Mouse (Mus musculus) cerebellum, adult 9-10 months (tissue): ENCODE measurements around the gene Cdk9.

Experiments used
- DNase-seq: peaks from one replicate; pipeline ENCODE4 v3.0.0; 2022

The Cdk9 gene

GRCm38 (mm10) chr2:32704021-32704421 lies 8.9 kb downstream of the Cdk9 start, which contains the start of gene Fpgs:
Fpgs (minus strand) TSS chr2:32704145.
- no peak for DNase-seq

GRCm38 (mm10) chr2:32703046-32703445 lies 9.8 kb downstream of the Cdk9 start:
- no peak for DNase-seq

GRCm38 (mm10) chr2:32700966-32701743 lies 11.7 kb downstream of the Cdk9 start:
- DNase-seq, result no peak

- no peak for DNase-seq
Observed at GRCm38 (mm10) chr2:32699680-32700079, 13.2 kb downstream of the Cdk9 start.

- DNase-seq, result no peak
Observed at GRCm38 (mm10) chr2:32694691-32695090, 18.2 kb downstream of the Cdk9 start.

GRCm38 (mm10) chr2:32693823-32694411 lies 19.0 kb downstream of the Cdk9 start:
- peak; percentile 96 for DNase-seq

GRCm38 (mm10) chr2:32693282-32693681 lies 19.6 kb downstream of the Cdk9 start:
- no peak for DNase-seq

GRCm38 (mm10) chr2:32692496-32692895 lies 20.4 kb downstream of the Cdk9 start:
- DNase-seq, result no peak

GRCm38 (mm10) chr2:32691041-32691440 lies 21.8 kb downstream of the Cdk9 start:
- no peak for DNase-seq

GRCm38 (mm10) chr2:32689420-32689819 lies 23.5 kb downstream of the Cdk9 start:
- DNase-seq, result peak; percentile 92

- no peak for DNase-seq
Observed at GRCm38 (mm10) chr2:32687562-32687961, 25.3 kb downstream of the Cdk9 start.

GRCm38 (mm10) chr2:32686640-32687039 lies 26.2 kb downstream of the Cdk9 start:
- no peak for DNase-seq

- no peak for DNase-seq
Observed at GRCm38 (mm10) chr2:32685807-32686206, 27.1 kb downstream of the Cdk9 start.

GRCm38 (mm10) chr2:32684681-32685428 lies 28.0 kb downstream of the Cdk9 start:
- DNase-seq, result no peak

- DNase-seq, result no peak
Observed at GRCm38 (mm10) chr2:32683701-32684100, 29.2 kb downstream of the Cdk9 start.

- DNase-seq, result no peak
Observed at GRCm38 (mm10) chr2:32682721-32683417, 30.0 kb downstream of the Cdk9 start.

- no peak for DNase-seq
Observed at GRCm38 (mm10) chr2:32681754-32682153, 31.1 kb downstream of the Cdk9 start.

GRCm38 (mm10) chr2:32680961-32681650 lies 31.8 kb downstream of the Cdk9 start:
- DNase-seq, result no peak

GRCm38 (mm10) chr2:32680051-32680451 lies 32.8 kb downstream of the Cdk9 start:
- DNase-seq, result no peak

GRCm38 (mm10) chr2:32677683-32678082 lies 35.2 kb downstream of the Cdk9 start:
- no peak for DNase-seq

GRCm38 (mm10) chr2:32676821-32677220 lies 36.1 kb downstream of the Cdk9 start:
- DNase-seq, result no peak

GRCm38 (mm10) chr2:32673176-32673917 lies 39.5 kb downstream of the Cdk9 start:
- DNase-seq, result no peak
